Mouse (Mus musculus) heart, embryonic 11.5 days (tissue): ENCODE measurements around the gene Tfr2. TPM values are rescaled to one million over a fixed set of nuclear protein-coding genes. Genes with fewer than 3 reads are reported as not detected.
A peak's percentile ranks its signal among the peaks of the same experiment; 100 is the strongest.

Source experiments
- ATAC-seq: fragments of 200-750 bp; cut with Nextera tagmentation; replicated peaks from 2 replicates; pipeline ENCODE4 v1.8.0; 2017; ENCODE audit warnings: moderate library complexity; ENCODE audit not compliant: insufficient number of reproducible peaks, low FRiP score, low TSS enrichment
- H3K27ac ChIP-seq: fragments of 300-500 bp; sonication (generic); 2 replicates; pipeline ENCODE4 v1.5.1; 2014; ENCODE audit warnings: mild to moderate bottlenecking, low read depth, low read length
- H3K27me3 ChIP-seq: fragments of 300-500 bp; sonication (generic); 2 replicates; pipeline ENCODE4 v1.6.1; 2014; ENCODE audit warnings: mild to moderate bottlenecking, low read length, mixed read lengths; ENCODE audit not compliant: control insufficient read depth, insufficient read depth
- H3K36me3 ChIP-seq: fragments of 300-500 bp; sonication (generic); 2 replicates; pipeline ENCODE4 v1.6.1; 2014; ENCODE audit warnings: mild to moderate bottlenecking, low read length, moderate library complexity, mixed read lengths; ENCODE audit not compliant: control insufficient read depth, insufficient read depth
- H3K4me1 ChIP-seq: fragments of 300-500 bp; sonication (generic); 2 replicates; pipeline ENCODE4 v1.6.1; 2014; ENCODE audit warnings: low read length; ENCODE audit not compliant: control insufficient read depth, insufficient read depth
- H3K4me2 ChIP-seq: fragments of 300-500 bp; sonication (generic); 2 replicates; pipeline ENCODE4 v1.6.1; 2014; ENCODE audit warnings: mild to moderate bottlenecking, moderate library complexity
- H3K4me3 ChIP-seq: fragments of 300-500 bp; sonication (generic); 2 replicates; pipeline ENCODE4 v1.5.1; 2014; ENCODE audit warnings: low read depth, low read length
- H3K9ac ChIP-seq: fragments of 300-500 bp; sonication (generic); 2 replicates; pipeline ENCODE4 v1.6.1; 2014; ENCODE audit warnings: mild to moderate bottlenecking, low read depth, low read length, moderate library complexity
- H3K9me3 ChIP-seq: fragments of 300-500 bp; sonication (generic); replicated peaks from 2 replicates; pipeline ENCODE4 v1.6.1; 2016; ENCODE audit warnings: low read length; ENCODE audit not compliant: control insufficient read depth
- whole genome bisulfite sequencing: fragments of 180-500 bp; shearing (Covaris S2); extraction: QIAGEN DNeasy Blood & Tissue Kit; methylation state at CpG from one replicate; pipeline ENCODE4 v1.1.7; 2014; ENCODE audit not compliant: insufficient replicate concordance; 5-methylcytosine and 5-hydroxymethylcytosine counted together
- polyA plus RNA-seq: library from polyadenylated mRNA; unstranded; fragments of >200 nt; fragmentation: Nextera tagmentation; extraction: Ambion mirVana; gene quantifications from 2 replicates; pipeline ENCODE4 v1.2.1, GENCODE M21; 2014

The Tfr2 gene
- polyA plus RNA-seq, 1 experiment from 2014 or later, result 3.5 TPM

- peak within 1 kb of the TSS; percentile 94 for H3K4me3 ChIP-seq
- peak within 1 kb of the TSS; percentile 93 for H3K9ac ChIP-seq
- H3K36me3 ChIP-seq, result peaks cover 2% of the 10 kb centered on the region; the same call in 1 of the 2 replicates
- H3K9me3 ChIP-seq, result no peaks in the 10 kb centered on the region
- no peaks in the 10 kb centered on the region for H3K27me3 ChIP-seq
- under 1% methylated on average over 44 of the region's 46 CpGs for WGBS
- peak; percentile 97 for ATAC-seq
- H3K4me2 ChIP-seq, result peak within 1 kb of the TSS; percentile 93
- peak within 1 kb of the TSS; percentile 95 for H3K27ac ChIP-seq
- peaks cover 24% of the 10 kb centered on the region for H3K4me1 ChIP-seq
Observed at GRCm38 (mm10) chr5:137628498-137629305, 59.1 kb downstream of the Tfr2 start, which contains the start of the genes Fbxo24, Lrch4 and Gm20605. Gene Fbxo24, minus strand, starts transcription at chr5:137629002. Gene Lrch4, plus strand, starts transcription at chr5:137629121. Gene Gm20605, plus strand, starts transcription at chr5:137629175.

GRCm38 (mm10) chr5:137629306-137629721 is 59.7 kb downstream of the Tfr2 start:
- H3K36me3 ChIP-seq, result peaks cover 7% of the 10 kb centered on the region; the same call in 1 of the 2 replicates
- H3K27ac ChIP-seq, result peak overlapping the region; percentile 95
- under 1% methylated on average over 23 of the region's 23 CpGs for WGBS

GRCm38 (mm10) chr5:137629906-137630545 is 60.4 kb downstream of the Tfr2 start:
- Histone ChIP-seq H3K27ac (peak overlapping the region; percentile 95), H3K36me3 (peaks cover 7% of the 10 kb centered on the region; the same call in 1 of the 2 replicates), H3K4me3 (peak overlapping the region; percentile 94), H3K9ac (peak overlapping the region; percentile 93), H3K9me3 (no peaks in the 10 kb centered on the region), H3K4me2 (peak overlapping the region; percentile 93), H3K4me1 (peaks cover 21% of the 10 kb centered on the region), H3K27me3 (no peaks in the 10 kb centered on the region)
- no peak for ATAC-seq
- 19% methylated on average over 6 of the region's 6 CpGs for WGBS

More at GRCm38 (mm10) chr5:137629306-137629721, 59.7 kb downstream of the Tfr2 start:
- no peaks in the 10 kb centered on the region for H3K9me3 ChIP-seq
- peak overlapping the region; percentile 93 for H3K4me2 ChIP-seq
- H3K4me3 ChIP-seq, result peak overlapping the region; percentile 94
- H3K9ac ChIP-seq, result peak overlapping the region; percentile 93
- ATAC-seq, result peak; percentile 35
- H3K4me1 ChIP-seq, result peaks cover 24% of the 10 kb centered on the region
- H3K27me3 ChIP-seq, result no peaks in the 10 kb centered on the region

- Histone ChIP-seq H3K4me2 (peak overlapping the region; percentile 93), H3K4me3 (peak overlapping the region; percentile 94), H3K4me1 (peaks cover 21% of the 10 kb centered on the region), H3K9me3 (no peaks in the 10 kb centered on the region), H3K27me3 (no peaks in the 10 kb centered on the region), H3K9ac (peak overlapping the region; percentile 93), H3K36me3 (peaks cover 10% of the 10 kb centered on the region), H3K27ac (peak overlapping the region; percentile 67)
- ATAC-seq, result no peak
- 28% methylated on average over 3 of the region's 3 CpGs for WGBS
Observed at GRCm38 (mm10) chr5:137630602-137631001, 61.0 kb downstream of the Tfr2 start.

GRCm38 (mm10) chr5:137631171-137631570 is 61.5 kb downstream of the Tfr2 start:
- peak overlapping the region; percentile 94; the same call in 1 of the 2 replicates for H3K4me3 ChIP-seq
- H3K4me1 ChIP-seq, result peaks cover 21% of the 10 kb centered on the region
- peaks cover 13% of the 10 kb centered on the region for H3K36me3 ChIP-seq
- no peaks in the 10 kb centered on the region for H3K27me3 ChIP-seq
- no peak for ATAC-seq
- peak overlapping the region; percentile 93 for H3K4me2 ChIP-seq
- WGBS, result 54% methylated on average over 9 of the region's 9 CpGs
- H3K9ac ChIP-seq, result no peak overlapping the region; the same call in 1 of the 2 replicates
- H3K27ac ChIP-seq, result peak overlapping the region; percentile 67
- H3K9me3 ChIP-seq, result no peaks in the 10 kb centered on the region

GRCm38 (mm10) chr5:137631591-137631990 is 62.0 kb downstream of the Tfr2 start:
- peak overlapping the region; percentile 4; the same call in 1 of the 2 replicates for H3K4me2 ChIP-seq
- H3K4me1 ChIP-seq, result peaks cover 21% of the 10 kb centered on the region
- peak overlapping the region; percentile 67 for H3K27ac ChIP-seq
- no peak for ATAC-seq
- peaks cover 14% of the 10 kb centered on the region for H3K36me3 ChIP-seq
- H3K9ac ChIP-seq, result no peak overlapping the region
- H3K9me3 ChIP-seq, result no peaks in the 10 kb centered on the region
- H3K4me3 ChIP-seq, result peak overlapping the region; percentile 94; the same call in 1 of the 2 replicates
- 52% methylated on average over 4 of the region's 4 CpGs for WGBS
- H3K27me3 ChIP-seq, result no peaks in the 10 kb centered on the region

GRCm38 (mm10) chr5:137633397-137634084 is 63.9 kb downstream of the Tfr2 start:
- no peak overlapping the region for H3K4me3 ChIP-seq
- no peaks in the 10 kb centered on the region for H3K9me3 ChIP-seq
- H3K4me2 ChIP-seq, result no peak overlapping the region
- peaks cover 21% of the 10 kb centered on the region for H3K4me1 ChIP-seq
- 67% methylated on average over 12 of the region's 12 CpGs for WGBS
- no peak overlapping the region for H3K9ac ChIP-seq
- ATAC-seq, result no peak
- no peak overlapping the region for H3K27ac ChIP-seq
- H3K36me3 ChIP-seq, result peaks cover 26% of the 10 kb centered on the region
- no peaks in the 10 kb centered on the region for H3K27me3 ChIP-seq
